Mouse (Mus musculus) myocyte (in vitro differentiated cells): ENCODE data around the gene Gga2.

Experiments
- MYOG ChIP-seq, 3 experiments: IDR thresholded peaks; one replicate each; pipeline ENCODE4 v1.6.1; 2011; ENCODE audit warnings: control low read depth in 2 of 3, low read depth in 2 of 3, mild to moderate bottlenecking in 2 of 3; ENCODE audit not compliant: insufficient read length in 2 of 3, control insufficient read depth in 1 of 3, insufficient read depth in 1 of 3
- POLR2A ChIP-seq: IDR thresholded peaks from one replicate; pipeline ENCODE4 v1.6.1; 2011; ENCODE audit warnings: low read depth, mild to moderate bottlenecking, control low read depth, moderate library complexity; ENCODE audit not compliant: insufficient read length
- USF1 ChIP-seq: IDR thresholded peaks from one replicate; pipeline ENCODE4 v1.6.1; 2011; ENCODE audit warnings: low read depth, mild to moderate bottlenecking, control low read depth, moderate library complexity

- TF ChIP-seq POLR2A (peak; percentile 82), USF1 (peak; percentile 64), MYOG (IDR thresholded peaks at IDR 0.05; ENCODE audit: control insufficient read depth in 1 of 3, insufficient read depth in 1 of 3, insufficient read length in 2 of 3, low read depth in 2 of 3) (peak in 1 of 3 experiments; percentile 3)
Observed at GRCm38 (mm10) chr7:122066945-122067516, 46.0 kb upstream of the Gga2 start, which contains the start of the genes Ubfd1 and Ears2.
